ENCODE assay signal across 16 mouse cellular contexts in the genomic region with DNA sequence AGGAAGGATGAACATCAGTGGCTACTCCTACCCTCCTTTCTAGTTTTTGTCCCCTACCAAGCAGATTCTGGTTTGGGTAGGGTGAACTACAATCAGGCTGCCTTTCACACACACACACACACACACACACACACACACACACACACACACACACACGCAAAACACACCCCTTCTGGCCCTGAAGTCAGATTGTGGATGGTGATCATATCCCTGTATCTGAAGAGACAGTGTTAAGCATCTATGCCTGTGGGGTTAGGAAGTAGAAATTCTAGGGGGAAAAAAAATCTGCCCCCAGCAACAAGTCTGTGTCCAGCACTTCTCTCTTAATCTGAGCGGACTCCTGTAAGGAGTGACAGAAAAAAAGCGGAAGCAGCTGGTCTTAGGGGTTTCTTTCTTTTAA. TPM values are rescaled to one million over a fixed set of nuclear protein-coding genes. Genes with fewer than 3 reads are reported as not detected.
DNase-seq lines count a peak whose midpoint lies in the region; ATAC-seq and TF ChIP-seq lines count a peak whose summit lies in the region.
"Had no signal": no experiment of that assay in that cellular context is flagged by ENCODE, and none has a peak within 500 bp of the region (broad histone marks: within the 10 kb centered on the region; RNA-seq: fewer than 3 reads in every experiment).

No protein-coding gene starts in this region.

- DNase-seq in cerebellum, adult 9-10 months: peak; percentile 73
- no peak for DNase-seq in gastrocnemius, adult 8-10 months (ENCODE audit: low spot score in 2 of 2)
- DNase-seq in left cerebral cortex, adult 9 months (ENCODE audit: low spot score in 2 of 2): no peak
- no peak for DNase-seq in left cerebral cortex, postnatal 10 days (ENCODE audit: extremely low spot score in 1 of 2, low spot score in 2 of 2)
- no peak for DNase-seq in gastrocnemius, adult 2 months
- DNase-seq: kidney, adult 18-20 months; liver; lung, postnatal 10 days; right cerebral cortex, postnatal 14 days had no signal

- H3K4me2 ChIP-seq in hindbrain, embryonic 13.5 days: peak overlapping the region; percentile 51
- peak overlapping the region; percentile 35 for H3K4me2 ChIP-seq in midbrain, embryonic 16.5 days (ENCODE audit: low read length)
- H3K4me2 ChIP-seq: embryonic facial prominence, embryonic 15.5 days had no signal

- no peak for TF ChIP-seq CTCF in cortical plate, adult 2 months (IDR thresholded peaks at IDR 0.05; ENCODE audit: extremely low read depth, insufficient read depth, low read length)
- no peak for TF ChIP-seq CTCF in gastrocnemius, adult 2 months (IDR thresholded peaks at IDR 0.05)

- H3K27ac ChIP-seq in cortical plate, adult 2 months (ENCODE audit: insufficient read depth, low read length): peak overlapping the region; percentile 46; the same call in 1 of the 2 replicates
- peak overlapping the region; percentile 92 for H3K27ac ChIP-seq in hindbrain, embryonic 13.5 days
- peak overlapping the region; percentile 86 for H3K27ac ChIP-seq in midbrain, embryonic 16.5 days (ENCODE audit: low read length)
- no peak overlapping the region for H3K27ac ChIP-seq in gastrocnemius, adult 2 months
- H3K27ac ChIP-seq: embryonic facial prominence, embryonic 15.5 days; layer of hippocampus, adult 2 months; stomach, postnatal 0 days had no signal

- TF ChIP-seq POLR2A in cortical plate, adult 2 months (IDR thresholded peaks at IDR 0.05; ENCODE audit: extremely low read depth, insufficient read depth, low read length): no peak

- H3K27me3 ChIP-seq in hindbrain, embryonic 13.5 days: peaks cover 84% of the 10 kb centered on the region
- peaks cover 42% of the 10 kb centered on the region for H3K27me3 ChIP-seq in midbrain, embryonic 16.5 days (ENCODE audit: control insufficient read depth, insufficient read depth, low read depth, low read length)

- 7% methylated on average over 3 of the region's 3 CpGs for WGBS in hindbrain, embryonic 13.5 days
- WGBS in midbrain, embryonic 16.5 days: 18% methylated on average over 3 of the region's 3 CpGs

- intact Hi-C loops in left cerebral cortex, postnatal 10 days (cut with DNase I): loop anchor here (10.0 kb wide), 1 partner anchor 233 kb away; no protein-coding TSS in a partner anchor
- intact Hi-C loops in gastrocnemius, adult 2 months (cut with DNase I): no loop called here

- no peaks in the 10 kb centered on the region for H3K4me1 ChIP-seq in cortical plate, adult 2 months (ENCODE audit: control insufficient read depth, insufficient read depth, low read length)
- H3K4me1 ChIP-seq in hindbrain, embryonic 13.5 days (replicated peaks): peaks cover 6% of the 10 kb centered on the region; the same call in 1 of the 2 replicates
- no peaks in the 10 kb centered on the region for H3K4me1 ChIP-seq in midbrain, embryonic 16.5 days (ENCODE audit: control insufficient read depth, insufficient read depth, low read length)

- no peaks in the 10 kb centered on the region for H3K36me3 ChIP-seq in hindbrain, embryonic 13.5 days
- no peaks in the 10 kb centered on the region for H3K36me3 ChIP-seq in midbrain, embryonic 16.5 days (ENCODE audit: control insufficient read depth, insufficient read depth, low read length)
- H3K36me3 ChIP-seq: embryonic facial prominence, embryonic 15.5 days had no signal

- H3K4me3 ChIP-seq in cortical plate, adult 2 months (ENCODE audit: insufficient read depth, low read length): no peak overlapping the region
- peak overlapping the region; percentile 33 for H3K4me3 ChIP-seq in hindbrain, embryonic 13.5 days
- peak overlapping the region; percentile 29 for H3K4me3 ChIP-seq in midbrain, embryonic 16.5 days (ENCODE audit: low read depth, low read length)
- H3K4me3 ChIP-seq in gastrocnemius, adult 2 months: no peak overlapping the region
- H3K4me3 ChIP-seq: embryonic facial prominence, embryonic 15.5 days; layer of hippocampus, adult 2 months had no signal

- peak overlapping the region; percentile 72; the same call in 1 of the 2 replicates for H3K9ac ChIP-seq in hindbrain, embryonic 13.5 days
- H3K9ac ChIP-seq in midbrain, embryonic 16.5 days (ENCODE audit: low read depth, low read length): no peak overlapping the region
- H3K9ac ChIP-seq: embryonic facial prominence, embryonic 15.5 days had no signal

- H3K9me3 ChIP-seq in hindbrain, embryonic 13.5 days: no peaks in the 10 kb centered on the region
- H3K9me3 ChIP-seq in midbrain, embryonic 16.5 days (replicated peaks; ENCODE audit: control insufficient read depth, low read length, poor library complexity, severe bottlenecking): 0 out of 2 replicates have a peak, but pooled peaks cover 3% of the 10 kb centered on the region
- H3K9me3 ChIP-seq: embryonic facial prominence, embryonic 15.5 days had no signal

- no peak for ATAC-seq in hindbrain, embryonic 13.5 days (ENCODE audit: low FRiP score)
- ATAC-seq in midbrain, embryonic 16.5 days: no peak

RNA-seq across cellular contexts. Expression of gene Zic1, which starts 2.5 kb away (rescaled TPM):
- 21.0 and 26.3 TPM in 2 replicates for polyA plus RNA-seq in cortical plate, adult 2 months (2012; rRNA removed)
- polyA plus RNA-seq in hindbrain, embryonic 13.5 days (2015; fragmentation: Nextera tagmentation; extraction: Ambion mirVana): 13.7 and 21.3 TPM in 2 replicates
- 9.1 and 20.6 TPM in 2 replicates for polyA plus RNA-seq in midbrain, embryonic 16.5 days (2015; fragmentation: Nextera tagmentation; extraction: Ambion mirVana)
- 1 to 10 TPM in 3 of 4 experiments, under 1 TPM in 1; 0.65 to 2.2 (median 1.4) TPM for total RNA-seq in gastrocnemius, adult 8-10 months (2022)
- total RNA-seq in left cerebral cortex, postnatal 10 days (2021): 10 to 100 TPM; 14.2 to 17.4 TPM
- 1 to 10 TPM in 1 of 2 experiments, under 1 TPM in 1; 0.81 to 1.4 TPM for total RNA-seq in gastrocnemius, adult 2 months (2021)
- polyA plus RNA-seq: heart, embryonic 14.5 days; stomach, postnatal 0 days had no signal

RNA-seq across cellular contexts. Expression of gene Zic4, which starts 5.9 kb away (rescaled TPM):
- 3.4 and 3.9 TPM in 2 replicates for polyA plus RNA-seq in cortical plate, adult 2 months (2012; rRNA removed)
- 42.7 and 58.2 TPM in 2 replicates for polyA plus RNA-seq in hindbrain, embryonic 13.5 days (2015; fragmentation: Nextera tagmentation; extraction: Ambion mirVana)
- 55.8 and 154 TPM in 2 replicates for polyA plus RNA-seq in midbrain, embryonic 16.5 days (2015; fragmentation: Nextera tagmentation; extraction: Ambion mirVana)
- under 1 TPM in 1 of 4 experiments, not detected in 3; 0.18 TPM for total RNA-seq in gastrocnemius, adult 8-10 months (2022)
- total RNA-seq in left cerebral cortex, postnatal 10 days (2021): 1 to 10 TPM; 3.4 to 4.6 TPM
- not detected for total RNA-seq in gastrocnemius, adult 2 months (2021)
- polyA plus RNA-seq: heart, embryonic 14.5 days; stomach, postnatal 0 days had no signal

Comparison
In these comparisons a context has a peak if more than half of its experiments do, and no peak if none do; other contexts are left out.
1. H3K4me3 ChIP-seq: peak in hindbrain, embryonic 13.5 days (single experiment) and midbrain, embryonic 16.5 days (single experiment); none in cortical plate, adult 2 months (single experiment) and gastrocnemius, adult 2 months (single experiment).
2. RNA of gene Zic1, which starts 2.5 kb away (total RNA-seq): 14.2 to 17.4 TPM in left cerebral cortex, postnatal 10 days; 0.65 to 2.2 TPM in gastrocnemius, adult 8-10 months and 0.81 to 1.4 TPM in gastrocnemius, adult 2 months; every median in the first group is over 4 times any median in the second.